Mouse (Mus musculus): ENCODE data around the gene Fbxw4.

Fbxw4 gene

GRCm38 (mm10) chr19:45615415-45616213, 44.5 kb downstream of the Fbxw4 start:
- DNase-seq (ENCODE audit: low spot score in 2 of 2): no peak

GRCm38 (mm10) chr19:45614928-45615327, 45.2 kb downstream of the Fbxw4 start:
- no peak for DNase-seq (ENCODE audit: low spot score in 2 of 2)

GRCm38 (mm10) chr19:45614375-45614774, 45.7 kb downstream of the Fbxw4 start:
- no peak for DNase-seq (ENCODE audit: low spot score in 2 of 2)

GRCm38 (mm10) chr19:45610823-45611222, 49.3 kb downstream of the Fbxw4 start:
- DNase-seq (ENCODE audit: low spot score in 2 of 2): no peak

- DNase-seq (ENCODE audit: low spot score in 2 of 2): no peak
These were observed 51.3 kb downstream of the Fbxw4 start for GRCm38 (mm10) chr19:45608648-45609339.

GRCm38 (mm10) chr19:45607479-45607878, 52.6 kb downstream of the Fbxw4 start:
- DNase-seq (ENCODE audit: low spot score in 2 of 2): no peak

GRCm38 (mm10) chr19:45606701-45607100, 53.4 kb downstream of the Fbxw4 start:
- DNase-seq (ENCODE audit: low spot score in 2 of 2): no peak

GRCm38 (mm10) chr19:45602606-45603005, 57.5 kb downstream of the Fbxw4 start:
- no peak for DNase-seq (ENCODE audit: low spot score in 2 of 2)

GRCm38 (mm10) chr19:45597106-45597505, 63.0 kb downstream of the Fbxw4 start:
- DNase-seq (ENCODE audit: low spot score in 2 of 2): no peak

- no peak for DNase-seq (ENCODE audit: low spot score in 2 of 2)
These were observed 63.7 kb downstream of the Fbxw4 start for GRCm38 (mm10) chr19:45596434-45596833.

GRCm38 (mm10) chr19:45596019-45596418, 64.1 kb downstream of the Fbxw4 start:
- DNase-seq (ENCODE audit: low spot score in 2 of 2): no peak

GRCm38 (mm10) chr19:45595481-45595880, 64.6 kb downstream of the Fbxw4 start:
- no peak for DNase-seq (ENCODE audit: low spot score in 2 of 2)

- no peak for DNase-seq (ENCODE audit: low spot score in 2 of 2)
These were observed 66.0 kb downstream of the Fbxw4 start for GRCm38 (mm10) chr19:45594079-45594478.

GRCm38 (mm10) chr19:45592916-45593315, 67.2 kb downstream of the Fbxw4 start:
- no peak for DNase-seq (ENCODE audit: low spot score in 2 of 2)

- DNase-seq (ENCODE audit: low spot score in 2 of 2): no peak
These were observed 68.4 kb downstream of the Fbxw4 start for GRCm38 (mm10) chr19:45591704-45592103.

GRCm38 (mm10) chr19:45589761-45590160, 70.4 kb downstream of the Fbxw4 start:
- no peak for DNase-seq (ENCODE audit: low spot score in 2 of 2)

GRCm38 (mm10) chr19:45587509-45588292, 72.4 kb downstream of the Fbxw4 start:
- DNase-seq (ENCODE audit: low spot score in 2 of 2): no peak

GRCm38 (mm10) chr19:45586850-45587249, 73.3 kb downstream of the Fbxw4 start:
- DNase-seq (ENCODE audit: low spot score in 2 of 2): no peak

- DNase-seq (ENCODE audit: low spot score in 2 of 2): no peak
These were observed 75.1 kb downstream of the Fbxw4 start for GRCm38 (mm10) chr19:45584856-45585620.

GRCm38 (mm10) chr19:45583136-45583535, 77.0 kb downstream of the Fbxw4 start:
- no peak for DNase-seq (ENCODE audit: low spot score in 2 of 2)

- DNase-seq (ENCODE audit: low spot score in 2 of 2): no peak
These were observed 78.0 kb downstream of the Fbxw4 start for GRCm38 (mm10) chr19:45582161-45582560.

GRCm38 (mm10) chr19:45581257-45581656, 78.9 kb downstream of the Fbxw4 start:
- peak; percentile 28 to 44 for DNase-seq (ENCODE audit: low spot score in 2 of 2)
